Mouse (Mus musculus) pancreas, adult 10 weeks (tissue): ENCODE results near the gene Mnx1. TPM values are rescaled to one million over a fixed set of nuclear protein-coding genes. Genes with fewer than 3 reads are reported as not detected.

ENCODE experiments used
- polyA plus RNA-seq: library from polyadenylated mRNA; stranded (reverse); fragments of 350-450 nt; fragmentation: Illumina TruSeq; extraction: RNeasy Lipid Tissue Mini Kit (QIAGEN cat#74804); gene quantifications from one replicate; pipeline ENCODE4 v1.2.3, GENCODE M21; 2015; ENCODE audit warnings: low read depth, low replicate concordance; ENCODE audit not compliant: insufficient read depth

The Mnx1 gene
- 0.41 TPM for polyA plus RNA-seq

GRCm38 (mm10) chr5:29478208-29479197, at the start of gene Mnx1:
Gene Mnx1, minus strand, starts transcription at chr5:29478470.

GRCm38 (mm10) chr5:29434228-29434871, 43.9 kb downstream of the Mnx1 start, which contains the start of gene Nom1:
Gene Nom1, plus strand, starts transcription at chr5:29434664.

Other genes starting within 250 kb of the Mnx1 start
- gene Lmbr1, start 100.1 kb downstream of the Mnx1 start, polyA plus RNA-seq, result 2.0 TPM
- gene Nom1, start 43.8 kb downstream of the Mnx1 start, polyA plus RNA-seq, result 2.8 TPM
- 4.5 TPM for gene Ube3c, start 90.8 kb upstream of the Mnx1 start, polyA plus RNA-seq